Mouse (Mus musculus) liver, embryonic 18 days (tissue): ENCODE data around the gene Lipc. TPM values are rescaled to one million over a fixed set of nuclear protein-coding genes. Genes with fewer than 3 reads are reported as not detected.

ENCODE experiments used
- polyA plus RNA-seq: library from polyadenylated mRNA; depleted of rRNA; stranded (reverse); fragments of >200 nt; gene quantifications from 2 replicates; pipeline ENCODE4 v1.2.3, GENCODE M21; 2012; rRNA removed

Gene Lipc
- 94.3 and 116 TPM in 2 replicates for polyA plus RNA-seq

GRCm38 (mm10) chr9:70952126-70952525, at the start of gene Lipc:
TSS of gene Lipc (minus strand) at chr9:70952226.

Other genes starting within 250 kb of the Lipc start
- 19.1 and 25.3 TPM in 2 replicates for gene Aqp9, start 216.5 kb upstream of the Lipc start, polyA plus RNA-seq